Mouse (Mus musculus) G1E (cell line): ENCODE measurements around the gene Myo1b. TPM values are rescaled to one million over a fixed set of nuclear protein-coding genes. Genes with fewer than 3 reads are reported as not detected.

Experiments
- ATAC-seq: 2 replicates; pipeline ENCODE4 v1.8.0; 2016; ENCODE audit warnings: mild to moderate bottlenecking; ENCODE audit not compliant: insufficient number of reproducible peaks, poor library complexity, low FRiP score, severe bottlenecking; ENCODE audit errors: extremely low read depth
- DNase-seq: peaks from one replicate; pipeline ENCODE4 v3.0.0; 2012; ENCODE audit warnings: low spot score
- H3K27me3 ChIP-seq: 2 replicates; pipeline ENCODE4 v1.6.1; 2012; ENCODE audit warnings: mild to moderate bottlenecking, low read length, inconsistent platforms; ENCODE audit not compliant: insufficient read depth
- H3K36me3 ChIP-seq: replicated peaks from 2 replicates; pipeline ENCODE3; 2012; ENCODE audit warnings: mild to moderate bottlenecking, inconsistent platforms
- H3K4me1 ChIP-seq: 2 replicates; pipeline ENCODE4 v1.6.1; 2012; ENCODE audit warnings: low read depth, low read length, inconsistent platforms, mixed read lengths; ENCODE audit not compliant: insufficient read depth
- H3K4me3 ChIP-seq: 2 replicates; pipeline ENCODE4 v1.5.1; 2012; ENCODE audit warnings: low read depth, mild to moderate bottlenecking, inconsistent platforms, low read length, moderate library complexity, mixed read lengths
- H3K9me3 ChIP-seq: replicated peaks from 2 replicates; pipeline ENCODE4 v1.6.1; 2012; ENCODE audit warnings: inconsistent platforms
- CTCF ChIP-seq: IDR thresholded peaks from 2 replicates; pipeline ENCODE4 v1.5.1; 2012; ENCODE audit warnings: low read depth, low read length, inconsistent platforms, mixed read lengths
- GATA1 ChIP-seq: IDR thresholded peaks from 2 replicates; pipeline ENCODE4 v1.6.1; 2012; ENCODE audit warnings: borderline replicate concordance, low read length, inconsistent platforms, mixed read lengths
- GATA2 ChIP-seq: IDR thresholded peaks from 2 replicates; pipeline ENCODE4 v1.6.1; 2012; ENCODE audit warnings: low read depth, low read length, inconsistent platforms, borderline replicate concordance
- POLR2AphosphoS5 ChIP-seq: IDR thresholded peaks from 2 replicates; pipeline ENCODE4 v1.6.1; 2012; ENCODE audit warnings: low read depth, low read length, inconsistent platforms; ENCODE audit not compliant: insufficient replicate concordance
- TAL1 ChIP-seq: conservative IDR thresholded peaks from 2 replicates; pipeline ENCODE4 v1.6.1; 2012; ENCODE audit warnings: low read depth, low read length, inconsistent platforms, mixed read lengths
- polyA plus RNA-seq: library from polyadenylated mRNA; stranded (reverse); fragments of >175 nt; gene quantifications from 2 replicates; pipeline ENCODE4 v1.2.3, GENCODE M21; 2012
- total RNA-seq, 2 experiments: library from RNA; stranded (forward) in 1 of 2; stranded (reverse) in 1 of 2; fragments of 200-1000 nt in 1 of 2; fragments of >200 nt in 1 of 2; fragmentation: Nextera tagmentation in 1 of 2; gene quantifications; 2 replicates each; pipeline ENCODE4 v1.2.3; 2014 to 2017

Myo1b gene
- total and polyA plus RNA-seq, 3 experiments = 0.98 TPM; not detected in 2

- TF ChIP-seq CTCF (no peak), GATA1 (no peak), TAL1 (no peak), GATA2 (no peak), POLR2AphosphoS5 (no peak)
- no peaks in the 10 kb centered on the region for H3K27me3 ChIP-seq
- no peak for ATAC-seq
- no peaks in the 10 kb centered on the region for H3K9me3 ChIP-seq
- no peaks in the 10 kb centered on the region for H3K36me3 ChIP-seq
- no peaks in the 10 kb centered on the region for H3K4me1 ChIP-seq
- H3K4me3 ChIP-seq = no peak overlapping the region
- no peak for DNase-seq
Observed at GRCm38 (mm10) chr1:51888046-51888813, 27.6 kb downstream of the Myo1b start.

- ATAC-seq = no peak
Observed at GRCm38 (mm10) chr1:51885356-51885983, 30.4 kb downstream of the Myo1b start.

GRCm38 (mm10) chr1:51883211-51883610, 32.7 kb downstream of the Myo1b start:
- peaks cover 5% of the 10 kb centered on the region for H3K27me3 ChIP-seq
- ATAC-seq = no peak
- H3K36me3 ChIP-seq = no peaks in the 10 kb centered on the region
- no peak overlapping the region for H3K4me3 ChIP-seq
- H3K9me3 ChIP-seq = no peaks in the 10 kb centered on the region
- DNase-seq = no peak
- H3K4me1 ChIP-seq = no peaks in the 10 kb centered on the region
- TF ChIP-seq GATA1 (no peak), TAL1 (no peak), GATA2 (no peak), POLR2AphosphoS5 (no peak), CTCF (no peak)

More at GRCm38 (mm10) chr1:51885356-51885983, 30.4 kb downstream of the Myo1b start:
- H3K4me3 ChIP-seq = no peak overlapping the region
- no peaks in the 10 kb centered on the region for H3K9me3 ChIP-seq
- H3K4me1 ChIP-seq = no peaks in the 10 kb centered on the region
- no peak for DNase-seq
- TF ChIP-seq GATA1 (no peak), CTCF (no peak), GATA2 (no peak), TAL1 (no peak), POLR2AphosphoS5 (no peak)
- H3K27me3 ChIP-seq = no peaks in the 10 kb centered on the region; the same call in 1 of the 2 replicates
- H3K36me3 ChIP-seq = no peaks in the 10 kb centered on the region

GRCm38 (mm10) chr1:51882752-51883151, 33.1 kb downstream of the Myo1b start:
- Histone ChIP-seq H3K36me3 (no peaks in the 10 kb centered on the region), H3K4me1 (no peaks in the 10 kb centered on the region), H3K9me3 (no peaks in the 10 kb centered on the region), H3K4me3 (no peak overlapping the region), H3K27me3 (peaks cover 5% of the 10 kb centered on the region)
- TF ChIP-seq POLR2AphosphoS5 = no peak
- TF ChIP-seq TAL1 = no peak
- TF ChIP-seq GATA1 = no peak
- DNase-seq (no peak), ATAC-seq (no peak)

GRCm38 (mm10) chr1:51879927-51880814, 35.7 kb downstream of the Myo1b start:
- Histone ChIP-seq H3K27me3 (peaks cover 5% of the 10 kb centered on the region), H3K9me3 (no peaks in the 10 kb centered on the region), H3K4me1 (no peaks in the 10 kb centered on the region), H3K36me3 (no peaks in the 10 kb centered on the region), H3K4me3 (no peak overlapping the region)
- ATAC-seq = no peak
- no peak for DNase-seq
- TF ChIP-seq CTCF (no peak), GATA1 (no peak), TAL1 (no peak), POLR2AphosphoS5 (no peak), GATA2 (no peak)

- no peaks in the 10 kb centered on the region for H3K4me1 ChIP-seq
- H3K36me3 ChIP-seq = no peaks in the 10 kb centered on the region
- ATAC-seq (no peak), DNase-seq (no peak)
- peaks cover 5% of the 10 kb centered on the region for H3K27me3 ChIP-seq
- no peaks in the 10 kb centered on the region for H3K9me3 ChIP-seq
- no peak overlapping the region for H3K4me3 ChIP-seq
- TF ChIP-seq POLR2AphosphoS5 (no peak), CTCF (no peak), TAL1 (no peak), GATA2 (no peak), GATA1 (no peak)
Observed at GRCm38 (mm10) chr1:51879333-51879770, 36.5 kb downstream of the Myo1b start.
